Mouse (Mus musculus) kidney, adult 18-20 months (tissue): ENCODE data around the gene Sbk3.

ENCODE experiments used
- DNase-seq: peaks from one replicate; pipeline ENCODE4 v3.0.0; 2021

Gene Sbk3

DNA sequence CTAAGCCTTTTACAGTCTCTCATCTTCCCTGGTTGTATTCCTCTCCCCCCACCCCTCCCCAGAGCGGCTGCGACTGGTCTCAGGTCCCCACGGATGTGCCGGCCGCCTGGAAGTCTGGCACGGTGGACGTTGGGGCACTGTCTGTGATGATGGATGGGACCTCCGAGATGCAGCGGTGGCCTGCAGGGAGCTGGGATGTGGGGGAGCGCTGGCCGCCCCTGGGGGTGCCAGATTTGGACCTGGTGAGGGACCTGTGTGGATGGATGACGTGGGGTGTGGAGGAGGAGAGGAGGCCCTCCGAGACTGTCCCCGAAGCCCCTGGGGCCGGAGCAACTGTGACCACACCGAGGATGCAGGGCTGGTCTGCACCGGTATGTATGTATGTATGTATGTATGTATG lies 42.6 kb downstream of the Sbk3 start:
- no peak for DNase-seq

DNA sequence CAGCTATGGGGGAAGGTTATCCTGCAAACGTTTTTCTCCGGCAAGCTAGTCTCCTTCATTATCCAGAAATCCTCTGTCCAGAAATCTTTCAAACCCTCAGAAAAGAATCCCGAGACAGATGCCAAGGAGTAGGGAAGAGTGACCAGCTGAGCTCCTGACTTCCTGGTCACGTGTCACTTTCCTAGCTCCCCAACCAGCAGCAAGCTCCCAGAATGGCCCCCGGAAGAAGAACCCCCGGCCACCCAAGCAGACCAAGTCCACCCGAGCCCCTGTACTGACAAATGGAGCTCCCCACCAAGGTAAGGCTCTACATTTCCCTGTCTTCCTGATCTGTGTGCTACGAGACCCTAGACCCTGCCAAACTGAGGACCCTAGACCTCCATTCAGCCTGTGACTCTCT lies 43.3 kb downstream of the Sbk3 start:
- DNase-seq: no peak

DNA sequence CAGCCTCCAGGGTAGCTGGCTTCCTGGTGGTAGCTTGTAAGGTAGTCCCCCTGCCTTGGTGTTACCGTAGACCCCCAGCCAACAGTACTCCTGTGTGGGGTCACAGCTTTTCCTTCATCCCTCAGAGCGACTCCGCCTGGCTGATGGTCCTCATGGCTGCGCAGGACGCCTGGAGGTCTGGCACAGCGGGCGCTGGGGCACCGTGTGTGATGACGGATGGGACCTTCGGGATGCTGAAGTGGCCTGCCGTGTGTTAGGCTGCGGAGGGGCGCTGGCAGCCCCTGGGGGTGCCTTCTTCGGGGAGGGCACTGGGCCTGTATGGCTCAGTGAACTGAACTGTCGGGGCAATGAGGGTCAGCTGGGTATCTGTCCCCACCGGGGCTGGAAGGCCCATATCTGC lies 44.1 kb downstream of the Sbk3 start:
- no peak for DNase-seq

DNA sequence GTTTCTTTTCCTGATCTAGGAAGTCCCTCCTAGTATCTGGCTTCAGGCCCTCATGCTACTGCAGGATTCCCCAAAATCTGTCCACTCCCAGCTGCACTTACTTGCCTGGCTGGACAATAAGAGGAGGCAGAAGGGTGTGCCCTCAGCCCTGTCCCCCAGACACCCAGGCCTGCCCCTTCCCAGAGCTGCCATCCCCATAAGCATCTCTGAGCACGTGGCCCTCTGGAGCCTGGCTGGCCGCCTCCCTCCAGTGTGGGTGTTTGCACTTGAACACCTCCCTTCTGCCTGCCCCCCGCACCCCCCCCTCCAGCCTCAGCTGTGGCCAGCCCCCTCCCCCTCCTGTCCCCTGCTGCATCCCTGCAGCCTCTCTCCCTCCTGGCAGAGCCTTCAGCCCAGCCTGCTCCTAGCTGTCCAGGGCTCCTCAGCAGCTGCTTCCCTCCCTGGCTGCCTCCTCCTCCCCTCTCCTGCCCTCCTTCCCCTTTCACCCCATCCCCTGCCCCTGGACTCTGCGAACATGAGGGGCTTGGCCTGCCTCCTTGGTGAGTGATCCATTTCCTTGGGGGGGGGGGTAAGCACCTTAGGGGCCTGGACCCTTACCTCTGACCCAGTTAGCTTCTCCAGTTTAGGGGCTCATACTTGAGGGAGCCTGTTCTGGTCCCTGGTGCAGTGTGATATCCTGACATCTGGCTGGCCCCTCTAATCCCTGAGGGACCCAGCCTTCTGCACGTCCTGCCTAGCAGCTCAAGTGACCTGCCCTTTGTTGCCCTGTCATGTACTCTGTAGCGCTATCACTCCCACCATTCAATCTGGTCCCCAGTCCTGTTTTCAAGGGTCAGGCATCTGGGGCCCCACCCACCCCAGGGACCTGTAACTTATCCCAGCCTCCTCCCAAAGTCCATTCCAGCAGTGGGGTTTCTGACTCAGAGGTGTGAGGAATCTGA lies 45.3 kb downstream of the Sbk3 start, which contains the start of gene Ssc5d:
Gene Ssc5d, plus strand, starts transcription at position 345 of the 941 bp plus-strand sequence.
- DNase-seq: no peak

DNA sequence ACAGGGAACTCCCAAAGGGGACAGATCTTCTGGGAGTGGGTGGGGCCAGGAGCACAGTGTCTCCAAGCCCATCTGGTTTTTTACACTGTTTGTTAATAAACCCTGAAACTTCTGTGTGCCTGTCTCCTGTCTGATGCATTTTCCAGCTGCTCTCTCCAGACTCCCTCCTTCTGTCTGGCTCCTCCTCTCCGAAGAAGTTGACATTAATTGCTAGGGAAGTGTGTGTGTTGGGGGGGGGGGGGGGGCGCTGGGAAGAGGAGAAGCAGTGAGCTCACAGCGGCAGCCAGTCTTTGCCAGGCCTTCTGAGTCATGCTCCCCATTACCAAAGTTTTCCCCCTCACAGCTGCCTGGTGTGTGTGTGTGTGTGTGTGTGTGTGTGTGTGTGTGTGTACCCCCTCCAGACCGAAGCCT lies 46.1 kb downstream of the Sbk3 start:
- no peak for DNase-seq

DNA sequence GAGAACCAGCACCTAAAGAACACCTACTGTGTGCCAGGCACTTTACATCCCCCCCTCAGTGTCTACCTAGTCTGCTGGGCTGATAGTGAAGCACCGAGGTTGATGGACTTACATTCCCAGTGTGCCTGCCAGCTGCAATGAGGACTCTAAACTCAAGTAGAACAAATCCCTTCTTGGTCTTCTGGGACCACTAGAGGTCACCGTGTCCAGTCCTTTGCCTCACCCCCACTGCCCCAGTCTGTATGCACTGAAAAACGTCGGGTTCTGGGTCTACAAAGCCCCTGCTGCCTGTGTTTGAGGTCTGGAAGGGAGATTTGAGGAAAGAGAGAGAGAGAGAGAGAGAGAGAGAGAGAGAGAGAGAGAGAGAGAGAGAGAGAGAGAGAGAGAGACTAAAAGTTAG lies 46.5 kb downstream of the Sbk3 start:
- no peak for DNase-seq

DNA sequence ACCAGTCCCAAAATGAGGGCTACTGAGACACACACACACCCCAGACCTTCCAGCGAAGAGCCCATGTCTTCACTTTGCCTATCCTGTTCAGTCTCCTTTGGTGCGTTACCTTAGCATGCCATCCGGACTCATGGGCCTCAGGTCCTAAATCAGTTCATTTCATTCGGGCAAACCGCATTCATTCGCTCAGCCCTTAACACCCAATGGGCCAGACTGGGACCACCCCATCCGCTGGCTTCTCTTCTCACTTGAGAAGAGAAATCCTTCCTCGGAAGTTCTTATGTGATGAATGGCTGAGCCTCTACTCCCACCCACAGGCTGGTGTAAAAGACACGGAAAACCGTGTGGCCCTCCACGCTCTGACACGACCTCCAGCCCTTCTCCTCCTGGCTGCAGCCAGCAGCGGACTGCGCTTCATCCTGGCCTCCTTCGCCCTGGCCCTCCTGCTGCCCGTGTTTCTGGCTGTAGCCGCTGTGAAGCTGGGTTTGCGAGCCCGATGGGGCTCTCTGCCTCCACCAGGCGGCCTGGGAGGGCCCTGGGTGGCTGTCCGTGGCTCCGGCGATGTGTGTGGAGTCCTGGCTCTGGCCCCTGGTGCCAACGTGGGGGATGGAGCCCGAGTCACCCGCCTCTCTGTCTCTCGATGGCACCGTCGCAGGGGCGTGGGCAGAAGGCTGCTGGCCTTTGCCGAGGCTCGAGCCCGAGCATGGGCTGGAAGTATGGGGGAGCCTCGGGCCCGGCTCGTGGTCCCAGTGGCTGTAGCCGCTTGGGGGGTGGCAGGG lies 47.2 kb downstream of the Sbk3 start:
- peak; percentile 52 for DNase-seq

DNA sequence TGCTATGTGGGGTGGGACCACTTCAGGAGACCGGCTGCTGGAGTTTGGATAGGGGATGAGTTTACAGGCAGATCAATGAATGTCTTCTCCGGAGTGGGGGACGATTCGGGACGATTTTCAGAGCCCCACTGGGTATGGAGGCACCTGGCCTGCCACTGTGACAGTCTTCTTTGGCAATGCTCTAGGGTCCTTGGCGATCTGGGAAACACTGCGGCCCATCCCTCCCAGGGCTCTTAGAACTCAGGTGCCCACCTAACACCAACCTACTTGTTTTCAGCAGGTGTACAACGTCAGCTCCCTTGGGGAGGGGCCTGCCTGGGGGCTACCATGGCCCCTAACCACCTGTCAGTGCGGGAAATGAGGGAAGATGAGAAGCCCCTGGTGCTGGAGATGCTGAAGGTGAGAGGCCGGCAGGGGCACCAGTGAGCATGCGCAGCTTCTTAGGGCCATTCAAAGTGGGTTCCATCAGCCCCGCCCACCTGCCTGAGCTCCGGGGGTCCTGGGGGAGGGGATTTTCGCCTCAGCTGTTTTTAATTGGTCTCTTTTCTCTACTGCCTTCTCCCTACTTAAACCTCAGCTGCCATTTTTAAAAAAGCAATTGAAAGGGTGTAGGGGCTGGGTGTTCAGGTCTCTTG lies 47.9 kb downstream of the Sbk3 start:
- DNase-seq: peak; percentile 35

DNA sequence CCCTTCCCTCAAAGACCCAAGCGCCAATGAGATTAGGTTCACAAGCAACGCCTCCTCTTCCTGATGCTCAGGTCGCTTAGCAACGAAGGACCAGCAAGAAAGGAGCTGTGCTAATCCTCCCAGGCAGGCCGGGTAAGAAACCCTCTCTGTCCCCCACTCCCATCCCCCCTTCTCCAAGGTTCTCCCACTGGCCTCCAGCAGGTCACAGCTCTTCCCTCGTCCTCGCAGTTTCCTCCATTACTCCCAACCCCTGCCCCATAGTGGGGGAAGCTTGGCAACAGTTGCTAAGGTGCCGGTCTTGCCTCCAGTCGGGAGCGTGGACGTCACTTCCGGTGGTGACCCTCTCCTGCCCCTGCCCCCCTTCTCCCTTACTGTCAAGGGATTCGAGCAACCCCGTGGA lies 48.5 kb downstream of the Sbk3 start:
- peak; percentile 72 for DNase-seq

DNA sequence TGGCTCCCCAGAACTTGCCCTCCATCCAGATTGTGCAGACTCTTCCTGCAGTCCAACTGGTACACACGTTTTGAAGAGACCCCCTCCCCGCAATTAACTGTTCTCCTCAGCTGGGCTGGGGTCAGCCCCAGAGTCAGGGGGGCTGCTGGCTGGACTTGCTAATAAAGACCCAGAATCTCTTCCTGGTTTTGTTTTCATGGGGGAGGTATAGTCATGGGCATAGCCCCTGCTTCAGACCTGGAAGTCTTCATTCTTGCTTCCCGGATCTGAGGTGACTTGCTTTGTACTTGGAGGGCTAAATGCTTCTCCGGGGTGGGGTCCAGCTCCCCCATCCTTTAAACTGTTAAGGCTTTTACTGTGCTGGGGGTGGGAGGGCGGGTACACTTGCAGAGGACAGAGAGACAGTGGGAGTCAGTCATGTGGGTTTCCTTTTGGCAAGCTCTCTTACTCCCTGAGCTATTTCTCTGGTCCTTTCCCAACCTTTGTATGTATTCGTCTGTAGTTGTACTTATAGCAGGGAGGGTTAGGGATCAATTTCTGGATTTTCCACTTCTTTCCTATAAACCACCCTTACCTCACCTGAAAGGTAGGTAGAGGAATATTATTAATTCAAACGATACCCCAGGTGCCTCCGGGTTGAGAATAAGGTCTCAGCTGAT lies 49.0 kb downstream of the Sbk3 start, which contains the start of gene Nat14:
Gene Nat14, plus strand, starts transcription at position 205 of the 659 bp plus-strand sequence.
- DNase-seq: no peak

DNA sequence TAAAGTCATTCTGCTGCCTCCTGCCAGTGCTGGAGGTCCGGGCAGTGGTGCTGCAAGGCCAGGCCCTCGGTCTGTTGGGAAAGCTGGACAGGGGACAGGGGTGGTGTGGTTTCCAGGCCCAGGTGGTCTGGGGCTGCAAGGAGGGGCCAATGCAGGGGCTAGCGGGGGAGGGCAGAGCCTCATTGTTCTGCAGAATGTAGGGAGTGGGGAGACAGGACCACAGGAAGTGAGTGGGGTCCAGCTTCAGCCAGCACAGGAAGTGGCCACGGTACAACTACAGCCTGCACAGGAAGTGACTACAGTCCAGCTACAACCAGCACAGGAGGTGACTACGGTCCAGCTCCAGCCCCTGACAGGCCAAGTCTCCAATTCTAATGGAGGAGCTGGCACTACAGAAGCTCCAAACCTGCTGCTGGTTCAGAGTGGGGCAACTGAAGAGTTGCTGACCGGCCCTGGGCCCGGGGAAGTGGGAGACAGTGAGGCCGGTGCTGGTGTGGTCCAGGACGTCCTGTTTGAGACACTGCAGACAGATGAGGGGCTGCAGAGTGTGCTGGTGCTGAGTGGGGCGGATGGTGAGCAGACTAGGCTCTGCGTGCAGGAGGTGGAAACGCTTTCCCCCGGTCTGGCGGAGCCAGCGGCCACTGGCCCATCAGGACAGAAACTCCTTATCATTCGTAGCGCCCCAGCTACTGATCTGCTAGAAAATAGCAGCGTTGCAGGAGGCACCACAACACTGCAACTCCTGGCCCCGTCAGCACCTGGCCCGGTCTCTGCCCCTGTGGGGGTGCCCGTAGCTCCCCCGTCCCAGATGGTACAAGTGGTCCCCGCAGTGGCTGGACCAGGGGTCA lies 49.8 kb downstream of the Sbk3 start:
- DNase-seq: no peak

DNA sequence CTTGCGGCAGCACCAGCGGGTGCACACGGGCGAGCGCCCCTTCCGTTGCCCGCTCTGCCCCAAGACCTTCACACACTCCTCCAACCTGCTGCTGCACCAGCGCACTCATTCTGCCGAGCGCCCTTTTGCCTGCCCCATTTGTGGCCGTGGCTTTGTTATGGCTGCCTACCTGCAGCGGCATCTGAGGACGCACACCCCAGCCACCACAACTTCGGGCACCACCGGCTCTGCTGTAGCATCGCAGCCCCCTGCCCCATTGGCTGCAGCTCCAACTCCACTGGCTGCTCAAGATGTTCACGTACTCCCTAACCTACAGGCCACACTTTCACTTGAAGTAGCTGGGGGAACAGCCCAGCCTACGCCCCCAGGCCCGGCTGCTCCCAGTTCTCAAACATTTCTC lies 50.5 kb downstream of the Sbk3 start:
- DNase-seq: no peak

DNA sequence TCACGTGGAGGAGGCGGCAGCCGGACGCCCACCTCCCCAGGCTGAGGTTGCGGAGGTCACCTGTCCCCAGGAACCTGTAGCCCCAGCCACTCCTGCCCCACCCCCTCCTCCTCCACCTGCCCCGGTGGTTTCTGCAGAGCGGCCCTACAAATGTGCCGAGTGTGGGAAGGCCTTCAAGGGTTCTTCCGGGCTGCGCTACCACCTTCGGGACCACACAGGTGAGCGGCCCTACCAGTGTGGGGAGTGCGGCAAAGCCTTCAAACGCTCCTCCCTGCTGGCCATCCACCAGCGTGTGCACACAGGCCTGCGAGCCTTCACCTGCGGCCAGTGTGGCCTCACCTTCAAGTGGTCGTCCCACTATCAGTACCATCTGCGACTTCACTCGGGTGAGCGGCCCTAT lies 51.0 kb downstream of the Sbk3 start:
- no peak for DNase-seq

DNA sequence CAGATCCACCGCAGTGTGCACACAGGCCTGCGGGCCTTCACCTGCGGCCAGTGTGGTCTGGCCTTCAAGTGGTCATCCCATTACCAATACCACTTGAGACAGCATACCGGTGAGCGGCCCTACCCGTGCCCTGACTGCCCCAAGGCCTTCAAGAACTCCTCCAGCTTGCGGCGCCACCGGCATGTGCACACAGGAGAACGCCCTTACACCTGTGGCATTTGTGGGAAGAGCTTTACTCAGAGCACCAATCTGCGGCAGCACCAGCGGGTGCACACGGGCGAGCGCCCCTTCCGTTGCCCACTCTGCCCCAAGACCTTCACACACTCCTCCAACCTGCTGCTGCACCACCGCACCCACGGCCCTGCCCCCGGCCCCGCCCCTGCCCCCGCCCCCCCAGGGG lies 51.9 kb downstream of the Sbk3 start:
- no peak for DNase-seq

DNA sequence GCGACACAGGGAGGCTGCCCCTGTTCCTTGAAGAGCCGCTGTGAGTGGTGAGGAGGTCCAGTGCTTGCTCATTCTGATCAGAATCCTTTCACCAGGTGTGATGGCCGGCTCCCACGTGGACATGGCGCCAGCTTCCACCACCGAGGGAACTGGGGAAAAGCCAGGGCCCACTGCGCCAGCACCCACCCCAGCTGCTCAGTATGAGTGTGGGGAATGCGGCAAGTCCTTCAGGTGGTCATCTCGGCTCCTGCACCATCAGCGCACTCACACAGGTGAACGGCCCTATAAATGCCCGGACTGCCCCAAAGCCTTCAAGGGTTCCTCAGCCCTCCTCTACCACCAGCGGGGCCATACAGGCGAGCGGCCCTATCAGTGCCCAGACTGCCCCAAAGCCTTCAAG lies 52.3 kb downstream of the Sbk3 start:
- DNase-seq: no peak

DNA sequence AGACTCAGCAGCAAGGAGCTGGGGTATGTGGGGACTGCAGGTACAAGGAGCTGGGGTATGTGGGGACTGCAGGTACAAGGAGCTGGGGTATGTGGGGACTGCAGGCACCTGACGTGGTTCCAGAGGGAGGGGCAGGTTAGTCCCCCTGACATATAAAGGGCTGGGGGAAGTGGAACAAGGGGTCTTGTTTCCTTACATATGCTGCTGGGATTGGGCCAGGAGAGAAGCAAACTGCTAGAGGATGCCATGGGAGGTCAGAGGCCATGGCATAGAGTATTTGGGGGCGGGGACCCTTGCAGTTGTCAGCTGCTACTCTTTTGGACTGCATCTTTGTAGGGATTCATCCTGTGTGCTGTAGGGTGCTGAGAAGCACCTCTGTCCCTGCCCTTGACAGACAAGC lies 53.5 kb downstream of the Sbk3 start:
- DNase-seq: no peak

DNA sequence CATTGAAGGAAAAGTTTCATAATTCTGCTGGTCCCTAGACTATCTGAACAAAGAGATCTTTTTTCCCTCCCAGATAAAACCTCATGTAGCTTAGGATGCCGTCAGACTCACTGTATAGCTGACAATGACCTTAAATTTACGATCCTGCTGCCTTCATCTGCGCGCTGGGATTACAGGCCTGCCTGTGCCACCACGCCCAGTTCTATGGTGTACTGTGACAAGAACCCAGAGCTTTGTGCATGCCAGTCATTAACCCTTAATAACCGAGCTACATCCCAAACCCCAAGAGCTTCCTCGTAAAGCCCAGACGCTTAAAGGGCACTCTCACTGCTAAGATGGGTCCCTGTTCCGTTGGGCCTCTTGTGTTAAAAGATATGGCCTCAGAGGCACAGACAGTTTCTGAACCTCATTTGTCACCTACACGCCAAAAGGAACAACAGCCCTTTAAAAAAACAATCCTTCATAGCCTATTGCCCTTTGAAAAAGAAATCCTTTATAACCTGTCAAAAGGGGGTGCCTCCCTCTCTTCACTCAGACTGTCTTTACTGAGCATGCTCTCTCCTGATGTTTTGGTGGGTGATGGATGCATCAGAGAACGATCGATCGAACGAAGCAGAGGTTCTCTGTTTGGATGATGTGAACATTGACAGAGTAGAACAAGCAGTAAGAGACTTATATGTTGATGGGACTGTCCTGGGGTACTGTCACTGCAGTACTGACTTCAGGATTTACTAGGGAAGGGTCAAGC lies 55.1 kb downstream of the Sbk3 start:
- peak; percentile 35 for DNase-seq
